Mouse (Mus musculus): ENCODE measurements around the gene Entpd7. TPM values are rescaled to one million over a fixed set of nuclear protein-coding genes. Genes with fewer than 3 reads are reported as not detected.

The Entpd7 gene
- polyA plus RNA-seq (2015; fragmentation: Nextera tagmentation; extraction: Ambion mirVana): 10.6 and 12.7 TPM in 2 replicates

DNA sequence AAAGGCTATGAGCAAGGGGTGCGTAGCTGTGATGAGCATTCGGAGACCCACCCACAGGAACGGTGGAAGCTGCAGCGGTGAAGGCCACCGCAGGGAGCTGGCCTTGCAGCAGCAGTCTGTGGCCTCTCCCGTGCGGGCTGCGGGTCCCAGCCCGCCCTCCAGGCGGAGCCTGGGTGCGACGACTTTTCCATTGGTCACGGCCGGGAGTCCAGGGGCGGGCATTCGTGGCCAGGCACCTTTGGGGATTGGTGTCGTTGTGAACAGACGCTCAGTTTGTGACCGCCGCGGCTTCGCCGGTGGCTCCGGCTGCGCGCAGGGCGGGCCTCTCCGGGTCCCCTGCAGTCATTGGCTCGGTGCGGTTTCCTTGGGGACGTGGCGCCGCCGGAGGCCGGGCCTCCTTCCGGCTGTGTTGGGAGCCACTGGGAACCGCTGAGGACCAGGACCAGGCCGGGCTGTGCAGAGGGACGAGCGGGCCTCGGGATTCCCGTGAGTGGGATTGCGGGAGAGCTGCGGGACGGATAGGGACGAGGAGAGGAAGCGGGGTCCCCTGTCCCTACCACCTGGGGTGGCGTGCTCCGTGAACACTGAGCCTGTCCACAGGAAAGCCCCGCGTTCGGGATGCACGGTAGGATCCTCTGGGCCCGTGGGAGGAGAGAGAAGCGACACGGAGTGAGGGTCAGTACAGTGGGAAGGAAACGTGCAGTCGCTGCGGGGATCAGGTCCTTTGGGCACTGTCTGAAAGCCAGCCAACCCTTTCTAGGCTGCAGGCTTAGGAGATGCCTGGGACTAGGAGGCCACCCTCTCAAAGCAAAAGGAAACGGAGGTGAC is at the start of gene Entpd7:
Gene Entpd7, plus strand, starts transcription at position 254 of the 828 bp plus-strand sequence.
- peak; percentile 100 for ATAC-seq (ENCODE audit: borderline replicate concordance, extremely low read depth, low FRiP score, low TSS enrichment)
- no peaks in the 10 kb centered on the region for H3K27me3 ChIP-seq
- H3K9me3 ChIP-seq: no peaks in the 10 kb centered on the region
- H3K4me1 ChIP-seq: no peaks in the 10 kb centered on the region
- WGBS: under 1% methylated on average over 60 of the region's 60 CpGs
- H3K4me2 ChIP-seq: peak within 1 kb of the TSS; percentile 85
- 0 out of 2 replicates have a peak within 1 kb of the TSS, but pooled peaks have one; percentile 11 for H3K27ac ChIP-seq
- peak within 1 kb of the TSS; percentile 76 for H3K4me3 ChIP-seq
- H3K9ac ChIP-seq: peak within 1 kb of the TSS; percentile 73
- no peaks in the 10 kb centered on the region for H3K36me3 ChIP-seq

DNA sequence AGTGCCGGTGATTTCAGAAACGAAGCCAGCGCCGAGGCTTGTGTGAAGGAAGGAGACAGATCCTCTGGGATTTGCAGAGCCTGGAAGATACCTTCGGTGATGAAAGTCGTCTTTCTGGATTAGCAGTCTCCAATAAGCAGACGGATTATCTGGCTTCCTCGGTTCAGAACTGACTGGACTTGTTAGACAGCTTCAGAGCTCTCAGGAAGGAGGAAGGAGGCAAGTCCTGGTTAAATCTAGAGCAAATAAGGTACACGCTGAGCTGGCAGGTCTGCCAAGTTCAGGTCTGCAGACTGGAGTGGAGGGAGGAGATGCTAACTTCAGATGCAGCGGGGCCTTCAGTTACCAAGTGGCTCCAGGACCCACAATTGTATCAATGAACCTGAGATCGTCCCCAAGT is 47.6 kb upstream of the Entpd7 start:
- H3K27me3 ChIP-seq: peaks cover 5% of the 10 kb centered on the region; the same call in 1 of the 2 replicates
- H3K9ac ChIP-seq: no peak overlapping the region
- no peak overlapping the region for H3K4me3 ChIP-seq
- no peak for ATAC-seq (ENCODE audit: borderline replicate concordance, extremely low read depth, low FRiP score, low TSS enrichment)
- 46% methylated on average over 11 of the region's 11 CpGs for WGBS
- H3K4me1 ChIP-seq: no peaks in the 10 kb centered on the region
- H3K27ac ChIP-seq: no peak overlapping the region
- no peaks in the 10 kb centered on the region for H3K36me3 ChIP-seq
- no peak overlapping the region for H3K4me2 ChIP-seq
- H3K9me3 ChIP-seq: no peaks in the 10 kb centered on the region

DNA sequence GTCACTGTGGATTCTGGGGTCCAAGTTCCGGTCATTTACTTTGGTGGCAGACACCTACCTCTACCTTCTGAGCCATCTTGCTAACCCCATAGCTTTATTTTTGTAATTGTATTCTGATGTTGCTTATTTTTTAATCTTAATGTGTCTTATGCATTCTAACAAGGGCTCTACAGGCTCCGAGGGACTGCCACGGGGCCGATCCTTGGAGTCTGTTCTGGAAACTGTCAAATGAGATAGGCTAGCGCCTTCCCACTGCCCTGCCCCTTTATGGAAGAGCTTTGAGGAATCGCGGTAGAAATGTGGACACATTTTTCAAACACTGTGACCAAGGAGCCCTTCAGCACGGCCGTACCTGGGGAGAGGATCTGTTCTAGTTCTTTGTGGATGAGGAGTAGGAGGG is 46.6 kb upstream of the Entpd7 start:
- WGBS: 70% methylated on average over 9 of the region's 9 CpGs
- Histone ChIP-seq H3K9me3 (no peaks in the 10 kb centered on the region), H3K9ac (no peak overlapping the region), H3K36me3 (no peaks in the 10 kb centered on the region), H3K27me3 (no peaks in the 10 kb centered on the region), H3K4me1 (no peaks in the 10 kb centered on the region), H3K27ac (no peak overlapping the region), H3K4me2 (no peak overlapping the region), H3K4me3 (no peak overlapping the region)
- ATAC-seq (ENCODE audit: borderline replicate concordance, extremely low read depth, low FRiP score, low TSS enrichment): no peak

DNA sequence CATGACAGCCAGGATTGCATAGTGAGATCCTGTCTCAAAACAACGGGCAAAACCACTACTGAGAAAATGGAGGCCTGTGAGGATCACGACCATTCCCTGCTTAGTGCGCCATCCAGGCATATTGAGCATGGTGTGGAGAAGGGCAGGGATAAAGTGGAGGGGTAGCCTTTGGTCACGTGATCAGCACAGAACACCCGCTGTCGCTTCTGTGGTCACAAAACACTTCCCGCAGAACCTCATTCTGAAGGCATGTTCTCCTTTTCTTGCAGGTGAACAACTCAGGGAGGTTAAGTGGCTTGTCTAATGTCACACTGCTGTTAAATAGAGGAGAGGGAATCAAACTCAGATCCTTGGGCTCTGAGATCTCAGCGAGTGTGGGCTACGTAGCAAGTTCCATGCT is 44.0 kb upstream of the Entpd7 start:
- Histone ChIP-seq H3K36me3 (no peaks in the 10 kb centered on the region), H3K27ac (no peak overlapping the region), H3K4me2 (no peak overlapping the region), H3K4me3 (no peak overlapping the region), H3K9me3 (no peaks in the 10 kb centered on the region), H3K9ac (no peak overlapping the region), H3K27me3 (no peaks in the 10 kb centered on the region), H3K4me1 (no peaks in the 10 kb centered on the region)
- 89% methylated on average over 9 of the region's 9 CpGs for WGBS
- ATAC-seq (ENCODE audit: borderline replicate concordance, extremely low read depth, low FRiP score, low TSS enrichment): no peak

DNA sequence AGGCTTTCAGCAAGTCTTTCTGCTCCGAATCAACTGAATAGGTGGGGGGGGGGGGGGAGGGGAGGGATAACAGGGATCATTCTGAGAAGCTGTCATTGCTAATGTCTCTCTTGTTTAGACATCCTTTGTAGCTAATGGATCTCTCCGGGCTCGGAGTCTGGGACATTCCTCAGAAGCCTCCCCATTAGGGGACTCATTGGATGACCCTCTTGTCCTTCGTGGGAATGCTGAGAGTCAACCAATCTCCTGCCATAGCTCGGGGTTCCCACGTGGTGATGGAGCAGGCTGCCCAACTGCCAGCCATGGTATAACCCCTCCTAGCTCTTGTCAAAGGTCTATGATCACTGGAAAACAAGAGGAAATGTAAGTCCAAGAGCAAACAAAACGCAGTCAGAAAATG is 42.6 kb upstream of the Entpd7 start:
- 28% methylated on average over 7 of the region's 7 CpGs for WGBS
- Histone ChIP-seq H3K9ac (no peak overlapping the region), H3K4me3 (no peak overlapping the region), H3K27ac (no peak overlapping the region), H3K9me3 (no peaks in the 10 kb centered on the region), H3K4me2 (no peak overlapping the region), H3K27me3 (no peaks in the 10 kb centered on the region), H3K36me3 (no peaks in the 10 kb centered on the region), H3K4me1 (no peaks in the 10 kb centered on the region)
- ATAC-seq (ENCODE audit: borderline replicate concordance, extremely low read depth, low FRiP score, low TSS enrichment): no peak

DNA sequence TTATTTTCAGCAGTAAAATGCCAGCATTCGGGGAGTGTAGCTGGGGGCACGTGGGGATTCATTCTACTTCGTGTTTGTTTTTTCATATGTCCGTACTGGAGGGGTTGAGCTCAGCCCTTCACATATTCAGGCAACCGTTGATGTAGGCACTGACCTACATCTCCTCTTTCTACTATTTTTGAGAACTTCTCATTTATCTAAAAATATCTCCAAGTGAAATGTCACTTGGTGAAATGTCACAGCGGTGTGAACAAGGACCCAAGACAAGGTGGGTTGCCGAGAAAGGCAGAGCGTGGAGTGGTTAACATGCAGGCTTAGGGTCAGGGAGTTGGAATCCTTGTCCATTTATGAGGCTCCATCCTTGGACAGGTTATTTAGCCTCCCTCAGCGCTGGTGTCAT is 42.2 kb upstream of the Entpd7 start:
- no peak overlapping the region for H3K27ac ChIP-seq
- H3K4me2 ChIP-seq: no peak overlapping the region
- H3K4me1 ChIP-seq: no peaks in the 10 kb centered on the region
- H3K9ac ChIP-seq: no peak overlapping the region
- no peaks in the 10 kb centered on the region for H3K9me3 ChIP-seq
- ATAC-seq (ENCODE audit: borderline replicate concordance, extremely low read depth, low FRiP score, low TSS enrichment): no peak
- WGBS: 72% methylated on average over 9 of the region's 9 CpGs
- no peak overlapping the region for H3K4me3 ChIP-seq
- H3K27me3 ChIP-seq: no peaks in the 10 kb centered on the region
- no peaks in the 10 kb centered on the region for H3K36me3 ChIP-seq

DNA sequence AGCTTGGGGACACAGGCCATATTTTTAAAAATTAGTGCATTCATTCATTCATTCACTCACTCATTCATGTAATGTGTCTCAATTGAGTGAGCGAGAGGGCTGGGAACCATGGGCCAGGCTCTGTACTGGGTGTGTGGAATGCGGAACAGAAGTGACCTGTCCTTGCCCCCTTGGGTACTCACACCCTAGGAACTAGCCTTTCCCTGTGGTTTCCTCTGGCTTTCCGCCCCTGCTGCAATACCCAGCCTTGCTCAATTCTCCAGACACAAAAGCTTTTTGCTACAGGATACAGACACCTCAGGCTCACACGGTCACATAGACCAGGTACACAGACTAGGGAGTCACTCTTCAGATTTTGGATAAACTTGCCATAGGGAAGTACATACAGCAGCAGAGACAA is 41.1 kb upstream of the Entpd7 start:
- no peak for ATAC-seq (ENCODE audit: borderline replicate concordance, extremely low read depth, low FRiP score, low TSS enrichment)
- H3K36me3 ChIP-seq: no peaks in the 10 kb centered on the region

DNA sequence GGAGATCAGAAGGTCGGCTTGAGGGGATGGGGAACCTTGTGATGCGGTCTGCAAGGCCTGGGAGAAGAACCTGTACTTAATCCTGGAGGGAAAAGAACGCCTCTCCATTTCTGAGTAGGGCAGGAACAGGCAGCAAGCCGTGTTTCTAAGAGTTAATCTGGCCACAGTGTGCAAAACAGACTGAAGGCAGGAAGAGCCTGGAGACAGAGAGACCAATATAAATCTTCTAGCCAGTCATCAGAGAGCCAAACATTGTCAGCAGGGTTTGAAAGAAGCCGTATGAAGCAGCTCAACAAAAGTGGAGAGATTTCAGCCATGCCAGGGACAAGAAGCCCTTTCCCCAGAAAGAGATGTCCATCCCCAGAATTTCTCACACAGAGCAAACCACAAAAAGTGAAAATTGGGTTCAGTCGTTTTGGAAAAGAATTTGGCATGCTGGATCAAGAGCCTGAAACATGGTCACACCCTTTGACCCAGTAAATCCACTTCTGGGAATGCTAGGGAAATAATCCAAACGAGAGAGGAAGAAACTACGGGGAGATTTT is 38.2 kb upstream of the Entpd7 start:
- Histone ChIP-seq H3K4me1 (peaks cover 5% of the 10 kb centered on the region; the same call in 1 of the 2 replicates), H3K36me3 (no peaks in the 10 kb centered on the region), H3K9me3 (no peaks in the 10 kb centered on the region), H3K4me3 (no peak overlapping the region), H3K27ac (no peak overlapping the region), H3K4me2 (no peak overlapping the region), H3K27me3 (peaks cover 15% of the 10 kb centered on the region; the same call in 1 of the 2 replicates), H3K9ac (no peak overlapping the region)
- WGBS: 43% methylated on average over 8 of the region's 8 CpGs
- no peak for ATAC-seq (ENCODE audit: borderline replicate concordance, extremely low read depth, low FRiP score, low TSS enrichment)

More for the DNA sequence above, 41.1 kb upstream of the Entpd7 start:
- no peak overlapping the region for H3K27ac ChIP-seq
- no peak overlapping the region for H3K4me3 ChIP-seq
- H3K4me2 ChIP-seq: no peak overlapping the region
- H3K27me3 ChIP-seq: peaks cover 8% of the 10 kb centered on the region; the same call in 1 of the 2 replicates
- no peaks in the 10 kb centered on the region for H3K9me3 ChIP-seq
- peaks cover 5% of the 10 kb centered on the region; the same call in 1 of the 2 replicates for H3K4me1 ChIP-seq
- H3K9ac ChIP-seq: no peak overlapping the region
- 85% methylated on average over 4 of the region's 4 CpGs for WGBS

DNA sequence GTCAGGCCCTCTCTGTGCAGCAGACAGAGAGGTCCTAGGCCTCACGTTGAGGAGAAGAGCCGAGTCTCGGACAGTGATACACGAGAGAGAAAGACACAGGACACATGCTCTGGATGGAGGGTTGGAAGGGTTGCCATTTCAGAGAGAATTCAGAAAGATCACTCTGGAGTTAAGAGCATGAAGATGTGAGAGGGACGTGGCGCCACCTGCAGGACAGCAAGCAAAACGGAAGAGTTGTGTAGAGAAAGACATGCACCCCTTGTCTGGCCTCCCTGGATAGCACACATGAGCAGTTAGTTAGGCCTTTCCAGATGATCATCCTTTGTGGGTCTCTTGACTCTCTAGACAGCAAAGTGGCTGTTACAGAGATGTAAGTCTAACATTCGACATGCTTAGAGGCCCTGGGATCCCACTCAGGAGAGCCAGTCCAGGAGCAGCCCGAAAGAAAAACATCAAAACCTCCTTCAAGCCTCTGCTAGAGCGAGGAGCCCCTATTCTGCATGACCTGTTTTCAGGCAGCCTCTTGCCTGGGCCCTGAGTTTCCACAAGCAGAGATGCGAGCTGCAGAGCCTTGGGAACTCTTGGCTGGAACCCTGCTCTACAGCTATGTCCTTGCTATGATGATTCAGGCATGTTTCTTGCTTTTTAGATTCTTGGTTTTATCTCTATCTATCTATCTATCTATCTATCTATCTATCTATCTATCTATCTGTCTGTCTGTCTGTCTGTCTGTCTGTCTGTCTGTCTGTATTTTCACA is 33.6 kb upstream of the Entpd7 start:
- no peak overlapping the region for H3K27ac ChIP-seq
- H3K9ac ChIP-seq: no peak overlapping the region
- no peak overlapping the region for H3K4me3 ChIP-seq
- no peaks in the 10 kb centered on the region for H3K36me3 ChIP-seq
- H3K9me3 ChIP-seq: no peaks in the 10 kb centered on the region
- peaks cover 15% of the 10 kb centered on the region; the same call in 1 of the 2 replicates for H3K27me3 ChIP-seq
- no peak for ATAC-seq (ENCODE audit: borderline replicate concordance, extremely low read depth, low FRiP score, low TSS enrichment)
- no peak overlapping the region for H3K4me2 ChIP-seq
- peaks cover 5% of the 10 kb centered on the region; the same call in 1 of the 2 replicates for H3K4me1 ChIP-seq
- 33% methylated on average over 11 of the region's 11 CpGs for WGBS

DNA sequence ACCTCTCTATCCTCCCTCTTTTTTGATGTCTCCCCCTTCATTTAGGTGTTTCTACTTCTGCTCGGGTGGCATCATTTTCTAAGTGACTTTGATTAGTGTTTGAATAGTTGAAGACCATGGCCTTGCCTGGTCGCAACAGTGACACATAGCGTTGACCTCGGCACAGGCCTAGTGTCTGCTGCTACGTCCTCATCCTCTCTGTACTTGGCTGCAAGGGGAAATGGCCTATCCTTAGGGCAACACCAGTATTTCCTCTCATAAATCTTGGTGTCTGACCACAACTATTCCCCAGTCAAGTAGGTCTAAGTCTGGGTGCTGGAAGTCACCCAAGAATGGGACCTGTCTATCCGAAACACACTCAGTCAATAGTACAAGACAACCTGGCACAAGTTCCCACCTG is 29.8 kb upstream of the Entpd7 start:
- H3K9me3 ChIP-seq: no peaks in the 10 kb centered on the region
- WGBS: 68% methylated on average over 6 of the region's 6 CpGs
- H3K4me3 ChIP-seq: no peak overlapping the region
- ATAC-seq (ENCODE audit: borderline replicate concordance, extremely low read depth, low FRiP score, low TSS enrichment): no peak
- peaks cover 14% of the 10 kb centered on the region for H3K36me3 ChIP-seq
- no peak overlapping the region for H3K4me2 ChIP-seq
- no peaks in the 10 kb centered on the region for H3K4me1 ChIP-seq
- H3K27me3 ChIP-seq: no peaks in the 10 kb centered on the region; the same call in 1 of the 2 replicates
- no peak overlapping the region for H3K27ac ChIP-seq
- H3K9ac ChIP-seq: no peak overlapping the region

DNA sequence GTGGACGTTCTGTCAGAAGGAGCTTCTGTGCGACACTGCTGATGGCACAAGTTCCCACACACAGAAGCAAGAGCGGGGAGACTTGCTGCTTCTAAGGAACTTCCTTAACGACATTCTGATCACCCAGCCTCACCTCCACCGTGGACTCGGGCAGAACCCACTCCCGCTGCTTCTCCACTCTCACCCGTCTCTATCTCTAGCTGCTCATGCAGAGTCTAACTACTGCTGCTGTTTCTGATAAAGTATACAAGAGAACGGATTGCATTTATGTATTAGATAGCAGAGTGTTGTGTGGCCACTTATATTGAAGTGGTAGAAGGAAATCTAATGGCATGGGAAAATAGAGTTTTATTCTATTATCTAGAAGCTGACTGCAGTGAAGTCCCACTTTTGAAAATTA is 28.7 kb upstream of the Entpd7 start:
- no peak overlapping the region for H3K27ac ChIP-seq
- H3K36me3 ChIP-seq: peaks cover 18% of the 10 kb centered on the region
- H3K9ac ChIP-seq: no peak overlapping the region
- H3K9me3 ChIP-seq: no peaks in the 10 kb centered on the region
- no peaks in the 10 kb centered on the region for H3K4me1 ChIP-seq
- ATAC-seq (ENCODE audit: borderline replicate concordance, extremely low read depth, low FRiP score, low TSS enrichment): no peak
- H3K4me2 ChIP-seq: no peak overlapping the region
- 73% methylated on average over 9 of the region's 9 CpGs for WGBS
- no peaks in the 10 kb centered on the region; the same call in 1 of the 2 replicates for H3K27me3 ChIP-seq
- H3K4me3 ChIP-seq: no peak overlapping the region
